Mouse (Mus musculus) thymus, adult 2 months (tissue): Measurements from ENCODE around the gene Hist1h2ab. TPM values are rescaled to one million over a fixed set of nuclear protein-coding genes. Genes with fewer than 3 reads are reported as not detected.
A peak's percentile ranks its signal among the peaks of the same experiment; 100 is the strongest.
"Not testable (repeated sequence)": the region's sequence is repeated elsewhere in the genome, so short reads cannot be mapped to it uniquely, and the experiment has no call there.

ENCODE experiments used
- DNase-seq: peaks from one replicate; pipeline ENCODE4 v3.0.0; 2021
- H3K27ac ChIP-seq: fragments of 200-500 bp; 2 replicates; pipeline ENCODE4 v1.5.1; 2012; ENCODE audit warnings: low read length, control low read depth; ENCODE audit not compliant: control insufficient read depth, insufficient read depth
- H3K27me3 ChIP-seq: fragments of 200-500 bp; 2 replicates; pipeline ENCODE4 v1.6.1; 2012; ENCODE audit warnings: mild to moderate bottlenecking, low read length, moderate library complexity, mixed read lengths; ENCODE audit not compliant: control insufficient read depth, insufficient read depth
- H3K36me3 ChIP-seq: fragments of 200-500 bp; 2 replicates; pipeline ENCODE4 v1.6.1; 2012; ENCODE audit warnings: mild to moderate bottlenecking, low read length, moderate library complexity; ENCODE audit not compliant: control insufficient read depth, insufficient read depth
- H3K4me1 ChIP-seq: fragments of 200-500 bp; replicated peaks from 2 replicates; pipeline ENCODE4 v1.6.1; 2012; ENCODE audit warnings: low read length; ENCODE audit not compliant: control insufficient read depth, insufficient read depth
- H3K4me3 ChIP-seq: fragments of 200-500 bp; 2 replicates; pipeline ENCODE4 v1.5.1; 2012; ENCODE audit warnings: mild to moderate bottlenecking, low read length, control low read depth, moderate library complexity; ENCODE audit not compliant: control insufficient read depth, insufficient read depth
- CTCF ChIP-seq: fragments of 200-500 bp; IDR thresholded peaks from 2 replicates; pipeline ENCODE4 v1.5.1; 2012; ENCODE audit warnings: mild to moderate bottlenecking, control low read depth, low read length, moderate library complexity, borderline replicate concordance; ENCODE audit not compliant: control insufficient read depth, poor library complexity, insufficient read depth; ENCODE audit errors: extremely low read depth
- POLR2A ChIP-seq: fragments of 200-500 bp; IDR thresholded peaks from 2 replicates; pipeline ENCODE4 v1.6.1; 2012; ENCODE audit warnings: mild to moderate bottlenecking, low read length, control low read depth, moderate library complexity; ENCODE audit not compliant: control insufficient read depth, poor library complexity, insufficient read depth; ENCODE audit errors: extremely low read depth
- WGBS: fragments of 180-500 bp; shearing (Covaris S2); methylation state at CpG from one replicate; pipeline ENCODE4 v1.1.7; 2018; 5-methylcytosine and 5-hydroxymethylcytosine counted together
- polyA plus RNA-seq: library from polyadenylated mRNA; depleted of rRNA; stranded (reverse); fragments of >200 nt; gene quantifications from 2 replicates; pipeline ENCODE4 v1.2.3, GENCODE M21; 2012

Gene Hist1h2ab
- polyA plus RNA-seq, 1 experiment: 258 TPM

- 14% methylated on average over 4 of the region's 4 CpGs for WGBS
- DNase-seq: no peak
- H3K4me3 ChIP-seq: no peak overlapping the region
Measured at GRCm38 (mm10) chr13:23747892-23748288, 3.0 kb upstream of the Hist1h2ab start.

GRCm38 (mm10) chr13:23749563-23750121 is 1.3 kb upstream of the Hist1h2ab start:
- H3K27ac ChIP-seq: no peak overlapping the region
- peaks cover 4% of the 10 kb centered on the region for H3K4me1 ChIP-seq
- H3K4me3 ChIP-seq: no peak overlapping the region
- H3K27me3 ChIP-seq: no peaks in the 10 kb centered on the region
- TF ChIP-seq POLR2A (no peak), CTCF (no peak)
- 96% methylated on average over 5 of the region's 5 CpGs for WGBS
- no peaks in the 10 kb centered on the region for H3K36me3 ChIP-seq
- DNase-seq: no peak

More at GRCm38 (mm10) chr13:23747892-23748288, 3.0 kb upstream of the Hist1h2ab start:
- no peaks in the 10 kb centered on the region for H3K36me3 ChIP-seq
- H3K4me1 ChIP-seq: peaks cover 4% of the 10 kb centered on the region
- TF ChIP-seq CTCF: no peak
- no peak for TF ChIP-seq POLR2A
- peak overlapping the region; percentile 70; the same call in 1 of the 2 replicates for H3K27ac ChIP-seq
- H3K27me3 ChIP-seq: no peaks in the 10 kb centered on the region

- Histone ChIP-seq H3K36me3 (no peaks in the 10 kb centered on the region), H3K4me3 (peak overlapping the region; percentile 41), H3K4me1 (0 out of 2 replicates have a peak, but pooled peaks cover 2% of the 10 kb centered on the region), H3K27me3 (no peaks in the 10 kb centered on the region), H3K27ac (peak overlapping the region; percentile 86)
- no peak for TF ChIP-seq POLR2A
- no peak for TF ChIP-seq CTCF
- WGBS: under 1% methylated on average over 11 of the region's 11 CpGs
- no peak for DNase-seq
Measured at GRCm38 (mm10) chr13:23751478-23751956, 591 bp downstream of the Hist1h2ab start.

- peak within 1 kb of the TSS; percentile 86 for H3K27ac ChIP-seq
- WGBS: under 1% methylated on average over 20 of the region's 47 CpGs
- H3K4me3 ChIP-seq: peak within 1 kb of the TSS; percentile 41
- not testable (repeated sequence) for H3K27me3 ChIP-seq, H3K36me3 ChIP-seq, H3K4me1 ChIP-seq
- peak; percentile 87 for DNase-seq
Measured at GRCm38 (mm10) chr13:23752067-23752741, 1.3 kb downstream of the Hist1h2ab start, which contains the start of gene Hist1h3b. Hist1h3b (plus strand) TSS chr13:23752267.

- DNase-seq: no peak
- H3K36me3 ChIP-seq: no peaks in the 10 kb centered on the region
- H3K4me3 ChIP-seq: no peak overlapping the region
- peaks cover 3% of the 10 kb centered on the region for H3K4me1 ChIP-seq
- WGBS: 9% methylated on average over 6 of the region's 6 CpGs
- H3K27me3 ChIP-seq: no peaks in the 10 kb centered on the region
- peak overlapping the region; percentile 15; the same call in 1 of the 2 replicates for H3K27ac ChIP-seq
- no peak for TF ChIP-seq CTCF
- TF ChIP-seq POLR2A: no peak
Measured at GRCm38 (mm10) chr13:23752742-23753172, 1.8 kb downstream of the Hist1h2ab start.

GRCm38 (mm10) chr13:23753314-23754078 is 2.6 kb downstream of the Hist1h2ab start:
- TF ChIP-seq CTCF: no peak
- TF ChIP-seq POLR2A: no peak
- H3K4me1 ChIP-seq: peaks cover 3% of the 10 kb centered on the region
- H3K36me3 ChIP-seq: no peaks in the 10 kb centered on the region
- H3K27me3 ChIP-seq: no peaks in the 10 kb centered on the region
- 70% methylated on average over 4 of the region's 4 CpGs for WGBS
- no peak overlapping the region for H3K4me3 ChIP-seq
- no peak for DNase-seq
- H3K27ac ChIP-seq: no peak overlapping the region
